Mouse (Mus musculus): ENCODE results near the gene Ntn1. TPM values are rescaled to one million over a fixed set of nuclear protein-coding genes. Genes with fewer than 3 reads are reported as not detected.

The Ntn1 gene
- polyA plus RNA-seq, 1 experiment from 2014 or later: 18.3 TPM

DNA sequence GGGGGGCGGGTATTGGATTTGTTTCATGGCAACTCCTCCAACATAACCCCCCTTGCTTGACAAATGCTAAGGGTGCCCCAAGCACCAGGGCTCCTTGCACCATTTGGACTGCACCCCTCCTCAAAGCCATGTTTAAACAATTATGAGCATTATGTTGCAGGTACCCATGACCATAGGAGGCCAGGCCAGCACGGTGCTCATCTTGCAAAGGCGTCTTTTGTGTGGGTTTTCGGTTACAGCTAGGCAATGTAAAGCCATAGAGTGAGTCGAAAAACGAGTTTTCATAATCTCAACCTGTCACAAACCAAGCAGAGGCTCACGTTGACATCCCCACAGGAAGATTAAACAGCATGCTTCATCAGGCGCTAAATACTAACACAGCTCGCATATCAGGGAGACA is 19.3 kb downstream of the Ntn1 start:
- peaks cover 44% of the 10 kb centered on the region for H3K27me3 ChIP-seq
- 73% methylated on average over 9 of the region's 9 CpGs for WGBS
- H3K9me3 ChIP-seq (replicated peaks): no peaks in the 10 kb centered on the region
- no peak for ATAC-seq (replicated peaks; ENCODE audit: insufficient number of reproducible peaks, insufficient read depth, low FRiP score, low read depth)
- H3K4me2 ChIP-seq: no peak overlapping the region
- H3K9ac ChIP-seq: no peak overlapping the region
- no peak overlapping the region for H3K4me3 ChIP-seq
- H3K4me1 ChIP-seq (replicated peaks): peaks cover 30% of the 10 kb centered on the region
- no peaks in the 10 kb centered on the region for H3K36me3 ChIP-seq
- H3K27ac ChIP-seq: no peak overlapping the region

- 21% methylated on average over 16 of the region's 16 CpGs for WGBS
- peaks cover 25% of the 10 kb centered on the region for H3K27me3 ChIP-seq
- ATAC-seq (replicated peaks; ENCODE audit: insufficient number of reproducible peaks, insufficient read depth, low FRiP score, low read depth): no peak
- H3K4me1 ChIP-seq (replicated peaks): peaks cover 12% of the 10 kb centered on the region
- no peak overlapping the region for H3K9ac ChIP-seq
- no peak overlapping the region for H3K4me3 ChIP-seq
- H3K4me2 ChIP-seq: peak overlapping the region; percentile 14; the same call in 1 of the 2 replicates
- no peak overlapping the region for H3K27ac ChIP-seq
- no peaks in the 10 kb centered on the region for H3K36me3 ChIP-seq
- H3K9me3 ChIP-seq (replicated peaks): no peaks in the 10 kb centered on the region
These were observed 21.5 kb downstream of the Ntn1 start for GRCm38 (mm10) chr11:68378946-68379764.

DNA sequence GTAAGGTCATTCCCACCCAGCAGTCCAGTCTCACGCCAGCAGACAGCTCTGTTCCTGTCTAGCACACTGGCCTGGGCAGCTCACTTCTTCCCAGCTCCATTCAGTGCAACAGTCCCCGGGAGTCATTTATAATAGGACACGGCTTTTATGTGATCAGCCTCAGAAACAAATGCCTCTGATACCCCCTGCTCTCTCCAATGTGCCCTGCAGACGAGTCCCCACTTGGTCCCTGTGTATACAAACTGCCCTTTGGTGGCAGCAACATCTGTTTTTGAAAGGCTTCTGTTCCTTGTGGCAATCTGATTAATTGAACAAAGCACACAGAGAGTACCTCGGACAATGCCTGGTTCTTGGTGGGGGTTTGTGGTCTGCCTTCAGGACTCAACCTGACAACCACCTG is 22.2 kb downstream of the Ntn1 start:
- ATAC-seq (replicated peaks; ENCODE audit: insufficient number of reproducible peaks, insufficient read depth, low FRiP score, low read depth): no peak
- no peaks in the 10 kb centered on the region for H3K9me3 ChIP-seq (replicated peaks)
- H3K4me3 ChIP-seq: no peak overlapping the region
- WGBS: 48% methylated on average over 5 of the region's 5 CpGs
- H3K27me3 ChIP-seq: peaks cover 17% of the 10 kb centered on the region
- H3K4me1 ChIP-seq (replicated peaks): peaks cover 18% of the 10 kb centered on the region
- no peaks in the 10 kb centered on the region for H3K36me3 ChIP-seq
- H3K27ac ChIP-seq: no peak overlapping the region
- no peak overlapping the region for H3K9ac ChIP-seq
- no peak overlapping the region for H3K4me2 ChIP-seq

DNA sequence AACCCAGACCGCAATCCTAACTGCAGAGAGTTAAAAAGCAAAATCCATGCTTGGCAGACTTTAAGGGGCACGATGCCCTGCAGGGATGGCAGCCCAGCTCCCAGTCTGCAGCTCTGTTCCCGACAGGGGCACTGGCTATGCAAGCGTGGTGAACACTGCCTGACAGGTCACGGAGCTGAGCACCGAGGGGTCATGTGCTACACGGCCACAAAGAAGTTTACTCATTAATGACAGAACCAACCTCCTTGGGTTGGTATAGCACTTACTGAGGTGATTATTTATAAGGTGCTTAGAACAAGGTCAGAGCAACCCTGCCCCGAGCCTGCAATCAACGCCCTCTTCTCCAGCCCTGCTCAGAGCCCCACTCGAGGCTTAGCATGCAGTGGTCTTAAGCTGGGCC is 27.5 kb downstream of the Ntn1 start:
- Histone ChIP-seq H3K27ac (peak overlapping the region; percentile 10; the same call in 1 of the 2 replicates), H3K4me2 (no peak overlapping the region)
- 58% methylated on average over 10 of the region's 10 CpGs for WGBS

GRCm38 (mm10) chr11:68371609-68372008 is 29.0 kb downstream of the Ntn1 start:
- no peak for ATAC-seq (replicated peaks; ENCODE audit: insufficient number of reproducible peaks, insufficient read depth, low FRiP score, low read depth)
- no peak overlapping the region for H3K4me2 ChIP-seq
- H3K4me1 ChIP-seq (replicated peaks): peaks cover 21% of the 10 kb centered on the region
- 75% methylated on average over 11 of the region's 11 CpGs for WGBS
- no peaks in the 10 kb centered on the region for H3K9me3 ChIP-seq (replicated peaks)
- no peak overlapping the region for H3K4me3 ChIP-seq
- H3K9ac ChIP-seq: no peak overlapping the region
- no peak overlapping the region for H3K27ac ChIP-seq
- no peaks in the 10 kb centered on the region for H3K27me3 ChIP-seq
- H3K36me3 ChIP-seq: no peaks in the 10 kb centered on the region

More for the DNA sequence above, 27.5 kb downstream of the Ntn1 start:
- no peak overlapping the region for H3K4me3 ChIP-seq
- no peak for ATAC-seq (replicated peaks; ENCODE audit: insufficient number of reproducible peaks, insufficient read depth, low FRiP score, low read depth)
- no peaks in the 10 kb centered on the region for H3K27me3 ChIP-seq
- H3K36me3 ChIP-seq: no peaks in the 10 kb centered on the region
- H3K9ac ChIP-seq: no peak overlapping the region
- no peaks in the 10 kb centered on the region for H3K9me3 ChIP-seq (replicated peaks)
- peaks cover 21% of the 10 kb centered on the region for H3K4me1 ChIP-seq (replicated peaks)

GRCm38 (mm10) chr11:68356901-68357300 is 43.7 kb downstream of the Ntn1 start:
- ATAC-seq (replicated peaks; ENCODE audit: insufficient number of reproducible peaks, insufficient read depth, low FRiP score, low read depth): no peak
- Histone ChIP-seq H3K9me3 (replicated peaks) (no peaks in the 10 kb centered on the region), H3K27me3 (no peaks in the 10 kb centered on the region), H3K9ac (no peak overlapping the region), H3K4me3 (no peak overlapping the region), H3K4me2 (no peak overlapping the region), H3K27ac (no peak overlapping the region), H3K36me3 (no peaks in the 10 kb centered on the region), H3K4me1 (replicated peaks) (peaks cover 11% of the 10 kb centered on the region)
- WGBS: 73% methylated on average over 8 of the region's 8 CpGs

DNA sequence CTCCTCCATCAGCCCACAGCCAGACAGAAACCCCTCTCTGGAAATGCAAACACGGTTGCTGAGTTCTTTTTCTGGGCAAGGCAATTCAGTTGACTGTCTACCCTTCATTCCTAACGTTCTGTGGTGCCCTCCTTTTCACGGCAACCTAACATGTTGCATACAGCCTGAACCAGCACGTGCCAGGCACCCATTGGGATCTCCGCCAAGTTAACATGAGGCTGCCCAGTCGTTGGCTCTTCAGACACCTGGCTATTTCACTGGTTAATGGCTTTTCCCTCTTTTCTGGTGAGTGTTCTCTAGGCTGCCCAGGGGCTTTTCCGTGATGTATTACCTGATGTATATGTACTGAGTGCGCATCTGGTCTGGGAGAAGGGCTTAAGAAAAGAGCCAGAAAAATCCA is 45.1 kb downstream of the Ntn1 start:
- no peak overlapping the region for H3K9ac ChIP-seq
- ATAC-seq (replicated peaks; ENCODE audit: insufficient number of reproducible peaks, insufficient read depth, low FRiP score, low read depth): no peak
- WGBS: 62% methylated on average over 8 of the region's 8 CpGs

DNA sequence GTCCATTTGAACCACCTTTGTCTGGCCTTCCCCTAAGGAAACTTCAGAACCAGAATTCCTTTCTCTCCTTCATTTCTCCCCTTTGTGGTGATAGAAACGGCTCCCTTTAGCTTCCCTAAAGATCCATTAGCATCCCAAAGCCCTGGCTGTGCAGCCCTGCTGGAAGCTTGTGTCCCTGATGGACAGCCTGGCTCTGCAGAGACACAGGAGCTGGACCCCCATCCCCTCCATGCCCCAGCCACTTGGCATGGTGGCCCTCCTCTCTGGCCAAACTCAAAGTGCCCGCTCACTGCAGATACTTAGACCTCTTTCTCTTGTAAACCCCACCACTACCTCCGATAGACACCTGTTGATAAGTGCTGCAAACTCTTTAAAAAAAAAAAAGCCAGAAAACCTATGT is 45.8 kb downstream of the Ntn1 start:
- WGBS: 85% methylated on average over 3 of the region's 3 CpGs
- no peaks in the 10 kb centered on the region for H3K36me3 ChIP-seq
- no peak overlapping the region for H3K9ac ChIP-seq
- no peaks in the 10 kb centered on the region for H3K9me3 ChIP-seq (replicated peaks)
- no peaks in the 10 kb centered on the region for H3K27me3 ChIP-seq
- no peak for ATAC-seq (replicated peaks; ENCODE audit: insufficient number of reproducible peaks, insufficient read depth, low FRiP score, low read depth)
- H3K4me2 ChIP-seq: no peak overlapping the region
- H3K4me3 ChIP-seq: no peak overlapping the region
- no peak overlapping the region for H3K27ac ChIP-seq
- H3K4me1 ChIP-seq (replicated peaks): peaks cover 14% of the 10 kb centered on the region

More for the DNA sequence above, 45.1 kb downstream of the Ntn1 start:
- Histone ChIP-seq H3K27me3 (no peaks in the 10 kb centered on the region), H3K9me3 (replicated peaks) (no peaks in the 10 kb centered on the region), H3K27ac (no peak overlapping the region), H3K36me3 (no peaks in the 10 kb centered on the region), H3K4me3 (no peak overlapping the region), H3K4me2 (no peak overlapping the region), H3K4me1 (replicated peaks) (peaks cover 14% of the 10 kb centered on the region)

DNA sequence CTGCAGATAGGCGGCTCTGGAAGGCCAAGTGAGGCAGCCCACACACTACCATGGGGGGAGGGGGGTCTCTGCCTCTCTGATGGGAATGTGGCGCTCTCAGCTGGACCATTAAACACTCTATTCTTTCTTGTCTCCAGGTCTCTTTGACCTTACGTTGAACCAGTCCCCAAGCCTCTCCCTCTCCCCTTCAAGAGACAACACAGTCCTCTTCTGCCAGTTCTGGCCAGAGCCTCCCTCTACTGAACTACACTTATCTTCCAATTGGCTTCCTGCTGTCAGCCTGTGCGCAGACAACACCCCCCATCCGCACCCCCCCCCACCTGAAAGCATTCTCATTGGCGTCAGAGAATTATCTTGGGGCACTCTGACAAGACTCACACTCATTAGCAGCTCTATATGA is 48.4 kb downstream of the Ntn1 start:
- Histone ChIP-seq H3K4me3 (no peak overlapping the region), H3K36me3 (no peaks in the 10 kb centered on the region), H3K9me3 (replicated peaks) (no peaks in the 10 kb centered on the region), H3K9ac (no peak overlapping the region), H3K4me2 (no peak overlapping the region), H3K27ac (peak overlapping the region; percentile 17; the same call in 1 of the 2 replicates), H3K27me3 (no peaks in the 10 kb centered on the region), H3K4me1 (replicated peaks) (peaks cover 14% of the 10 kb centered on the region)
- 0 out of 2 replicates have a peak, but pooled peaks have one; percentile 10 for ATAC-seq (replicated peaks; ENCODE audit: insufficient number of reproducible peaks, insufficient read depth, low FRiP score, low read depth)
- 33% methylated on average over 6 of the region's 6 CpGs for WGBS

GRCm38 (mm10) chr11:68348851-68349250 is 51.8 kb downstream of the Ntn1 start:
- no peaks in the 10 kb centered on the region for H3K36me3 ChIP-seq

DNA sequence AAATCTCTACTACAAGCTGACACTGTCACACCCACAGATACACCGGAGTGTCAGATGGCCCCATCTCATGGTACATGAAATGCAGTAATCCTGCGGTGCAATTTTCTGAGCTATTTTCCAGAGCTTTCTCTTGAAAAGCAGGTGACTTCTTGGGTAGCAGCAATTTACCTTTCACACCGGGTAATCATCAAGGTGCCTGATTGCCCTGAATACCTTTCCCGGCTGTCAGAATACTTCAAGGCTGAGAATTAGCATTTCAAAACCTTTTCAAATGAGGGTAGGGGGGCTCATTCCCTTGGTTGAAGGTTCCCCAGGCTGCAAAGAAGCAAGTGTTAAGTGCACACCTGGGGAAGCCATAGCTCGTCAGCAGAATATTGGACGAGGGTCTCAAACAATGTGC is 52.5 kb downstream of the Ntn1 start:
- Histone ChIP-seq H3K4me2 (no peak overlapping the region), H3K4me3 (no peak overlapping the region), H3K9ac (no peak overlapping the region), H3K36me3 (no peaks in the 10 kb centered on the region), H3K9me3 (replicated peaks) (no peaks in the 10 kb centered on the region), H3K27me3 (no peaks in the 10 kb centered on the region), H3K4me1 (replicated peaks) (peaks cover 23% of the 10 kb centered on the region), H3K27ac (no peak overlapping the region)
- WGBS: 58% methylated on average over 6 of the region's 6 CpGs
- no peak for ATAC-seq (replicated peaks; ENCODE audit: insufficient number of reproducible peaks, insufficient read depth, low FRiP score, low read depth)

More at GRCm38 (mm10) chr11:68348851-68349250, 51.8 kb downstream of the Ntn1 start:
- whole genome bisulfite sequencing: 87% methylated on average over 12 of the region's 12 CpGs
- no peak for ATAC-seq (replicated peaks; ENCODE audit: insufficient number of reproducible peaks, insufficient read depth, low FRiP score, low read depth)
- no peaks in the 10 kb centered on the region for H3K9me3 ChIP-seq (replicated peaks)
- H3K27ac ChIP-seq: no peak overlapping the region
- no peaks in the 10 kb centered on the region for H3K27me3 ChIP-seq
- H3K4me2 ChIP-seq: no peak overlapping the region
- H3K4me1 ChIP-seq (replicated peaks): peaks cover 23% of the 10 kb centered on the region
- no peak overlapping the region for H3K9ac ChIP-seq
- no peak overlapping the region for H3K4me3 ChIP-seq

- H3K4me3 ChIP-seq: no peak overlapping the region
- 72% methylated on average over 5 of the region's 5 CpGs for WGBS
- peaks cover 20% of the 10 kb centered on the region for H3K4me1 ChIP-seq (replicated peaks)
- H3K4me2 ChIP-seq: no peak overlapping the region
- H3K9ac ChIP-seq: no peak overlapping the region
- no peaks in the 10 kb centered on the region for H3K36me3 ChIP-seq
- H3K27me3 ChIP-seq: no peaks in the 10 kb centered on the region
- no peak for ATAC-seq (replicated peaks; ENCODE audit: insufficient number of reproducible peaks, insufficient read depth, low FRiP score, low read depth)
- H3K9me3 ChIP-seq (replicated peaks): no peaks in the 10 kb centered on the region
- no peak overlapping the region for H3K27ac ChIP-seq
These were observed 53.1 kb downstream of the Ntn1 start for GRCm38 (mm10) chr11:68347508-68347907.
